Mouse (Mus musculus) forebrain, embryonic 12.5 days (tissue): ENCODE data around the gene Atp11b. TPM values are rescaled to one million over a fixed set of nuclear protein-coding genes. Genes with fewer than 3 reads are reported as not detected.

Source experiments
- ATAC-seq: fragments of 200-750 bp; cut with Nextera tagmentation; 2 replicates; pipeline ENCODE4 v1.8.0; 2017; ENCODE audit warnings: moderate TSS enrichment; ENCODE audit not compliant: low FRiP score
- H3K27ac ChIP-seq: fragments of 300-500 bp; sonication (generic); 2 replicates; pipeline ENCODE4 v1.5.1; 2016; ENCODE audit warnings: mild to moderate bottlenecking
- H3K27me3 ChIP-seq: fragments of 300-500 bp; sonication (generic); 2 replicates; pipeline ENCODE4 v1.6.1; 2016; ENCODE audit warnings: mild to moderate bottlenecking
- H3K36me3 ChIP-seq: fragments of 300-500 bp; sonication (generic); replicated peaks from 2 replicates; pipeline ENCODE4 v1.6.1; 2016; ENCODE audit warnings: mild to moderate bottlenecking
- H3K4me1 ChIP-seq: fragments of 300-500 bp; sonication (generic); 2 replicates; pipeline ENCODE4 v1.6.1; 2016
- H3K4me2 ChIP-seq: fragments of 300-500 bp; sonication (generic); 2 replicates; pipeline ENCODE4 v1.6.1; 2016; ENCODE audit warnings: mild to moderate bottlenecking, moderate library complexity
- H3K4me3 ChIP-seq: fragments of 300-500 bp; sonication (generic); replicated peaks from 2 replicates; pipeline ENCODE4 v1.5.1; 2016; ENCODE audit warnings: mild to moderate bottlenecking
- H3K9ac ChIP-seq: fragments of 300-500 bp; sonication (generic); 2 replicates; pipeline ENCODE4 v1.6.1; 2016; ENCODE audit warnings: mild to moderate bottlenecking
- H3K9me3 ChIP-seq: fragments of 300-500 bp; sonication (generic); 2 replicates; pipeline ENCODE4 v1.6.1; 2016
- WGBS: fragments of 180-500 bp; shearing (Covaris S2); methylation state at CpG from one replicate; pipeline ENCODE4 v1.1.7; 2016; 5-methylcytosine and 5-hydroxymethylcytosine counted together
- polyA plus RNA-seq: library from polyadenylated mRNA; unstranded; fragments of >200 nt; fragmentation: Nextera tagmentation; extraction: Ambion mirVana; gene quantifications from 2 replicates; pipeline ENCODE4 v1.2.1, GENCODE M21; 2016

The Atp11b gene
- polyA plus RNA-seq, 1 experiment from 2014 or later, result 34.0 TPM

DNA sequence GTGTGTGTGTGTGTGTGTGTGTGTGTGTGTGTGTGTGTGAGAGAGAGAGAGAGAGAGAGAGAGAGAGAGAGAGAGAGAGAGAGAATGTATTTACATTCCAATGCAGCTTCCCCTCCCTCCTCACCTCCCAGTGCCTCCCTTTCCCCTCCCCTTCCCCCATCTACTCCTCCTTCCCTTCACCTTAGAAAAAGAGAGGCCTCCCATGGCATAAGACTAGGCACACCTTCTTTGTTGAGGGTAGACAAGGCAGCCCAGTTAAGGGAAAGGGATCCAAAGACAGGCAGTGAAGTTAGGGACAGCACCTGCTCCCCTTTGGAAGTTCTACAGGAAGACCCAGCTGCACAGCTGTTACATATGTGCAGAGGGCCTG lies 21.1 kb upstream of the Atp11b start:
- H3K36me3 ChIP-seq, result no peaks in the 10 kb centered on the region
- no peak overlapping the region for H3K4me3 ChIP-seq
- H3K4me2 ChIP-seq, result no peak overlapping the region
- no peak for ATAC-seq
- H3K9me3 ChIP-seq, result no peaks in the 10 kb centered on the region
- no peaks in the 10 kb centered on the region for H3K27me3 ChIP-seq
- no peak overlapping the region for H3K27ac ChIP-seq
- H3K9ac ChIP-seq, result no peak overlapping the region
- no peaks in the 10 kb centered on the region for H3K4me1 ChIP-seq

- Histone ChIP-seq H3K4me3 (no peak overlapping the region), H3K4me2 (no peak overlapping the region), H3K27me3 (no peaks in the 10 kb centered on the region), H3K9ac (no peak overlapping the region), H3K27ac (no peak overlapping the region), H3K9me3 (no peaks in the 10 kb centered on the region), H3K36me3 (no peaks in the 10 kb centered on the region), H3K4me1 (no peaks in the 10 kb centered on the region)
- WGBS, result 91% methylated on average over 4 of the region's 4 CpGs
- no peak for ATAC-seq
Observed at GRCm38 (mm10) chr3:35734509-35734908, 19.4 kb upstream of the Atp11b start.

GRCm38 (mm10) chr3:35738071-35738470 lies 15.8 kb upstream of the Atp11b start:
- Histone ChIP-seq H3K4me3 (no peak overlapping the region), H3K9ac (no peak overlapping the region), H3K36me3 (no peaks in the 10 kb centered on the region), H3K9me3 (no peaks in the 10 kb centered on the region), H3K4me2 (no peak overlapping the region), H3K4me1 (no peaks in the 10 kb centered on the region), H3K27ac (no peak overlapping the region), H3K27me3 (no peaks in the 10 kb centered on the region)
- 93% methylated on average over 3 of the region's 3 CpGs for WGBS
- no peak for ATAC-seq

- Histone ChIP-seq H3K27ac (no peak overlapping the region), H3K36me3 (no peaks in the 10 kb centered on the region), H3K27me3 (no peaks in the 10 kb centered on the region), H3K9ac (no peak overlapping the region), H3K4me3 (no peak overlapping the region), H3K9me3 (no peaks in the 10 kb centered on the region), H3K4me1 (no peaks in the 10 kb centered on the region), H3K4me2 (no peak overlapping the region)
- ATAC-seq, result no peak
- WGBS, result 49% methylated on average over 4 of the region's 4 CpGs
Observed at GRCm38 (mm10) chr3:35745010-35745409, 8.9 kb upstream of the Atp11b start.

GRCm38 (mm10) chr3:35746840-35747456 lies 7.0 kb upstream of the Atp11b start:
- Histone ChIP-seq H3K9ac (no peak overlapping the region), H3K9me3 (no peaks in the 10 kb centered on the region), H3K36me3 (no peaks in the 10 kb centered on the region), H3K27ac (no peak overlapping the region), H3K4me2 (no peak overlapping the region), H3K4me1 (no peaks in the 10 kb centered on the region), H3K27me3 (no peaks in the 10 kb centered on the region), H3K4me3 (no peak overlapping the region)
- no peak for ATAC-seq
- 79% methylated on average over 9 of the region's 9 CpGs for WGBS

- Histone ChIP-seq H3K9me3 (no peaks in the 10 kb centered on the region), H3K4me1 (peaks cover 2% of the 10 kb centered on the region; the same call in 1 of the 2 replicates), H3K27me3 (no peaks in the 10 kb centered on the region), H3K4me3 (no peak overlapping the region), H3K4me2 (no peak overlapping the region), H3K9ac (no peak overlapping the region), H3K36me3 (no peaks in the 10 kb centered on the region), H3K27ac (no peak overlapping the region)
- ATAC-seq, result no peak
- WGBS, result 49% methylated on average over 5 of the region's 5 CpGs
Observed at GRCm38 (mm10) chr3:35750286-35750685, 3.6 kb upstream of the Atp11b start.

DNA sequence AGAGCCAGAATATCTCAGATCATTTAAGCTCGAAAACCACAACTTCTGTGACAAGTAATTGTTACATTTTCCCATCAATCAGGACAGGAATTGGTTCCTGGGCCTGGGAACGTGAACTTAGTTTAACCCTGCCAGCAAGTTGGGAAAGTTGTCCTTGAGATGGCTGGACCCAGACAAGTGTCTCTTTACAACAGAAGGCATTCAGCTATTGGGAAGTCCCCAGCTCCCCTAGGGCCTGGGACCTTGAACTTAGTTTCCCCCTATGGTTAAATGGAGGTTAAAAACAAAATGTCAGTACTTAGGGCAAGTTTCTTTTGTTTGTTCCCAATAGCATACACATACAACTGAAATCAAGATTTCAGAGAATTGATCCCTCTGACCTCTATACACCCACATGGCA lies 2.2 kb upstream of the Atp11b start:
- Histone ChIP-seq H3K4me1 (peaks cover 8% of the 10 kb centered on the region; the same call in 1 of the 2 replicates), H3K4me3 (no peak overlapping the region), H3K27ac (no peak overlapping the region), H3K4me2 (no peak overlapping the region), H3K36me3 (no peaks in the 10 kb centered on the region), H3K27me3 (no peaks in the 10 kb centered on the region), H3K9ac (no peak overlapping the region), H3K9me3 (no peaks in the 10 kb centered on the region)
- ATAC-seq, result no peak
- 71% methylated on average over 2 of the region's 2 CpGs for WGBS

GRCm38 (mm10) chr3:35762735-35763134 lies 8.8 kb downstream of the Atp11b start:
- Histone ChIP-seq H3K4me1 (no peaks in the 10 kb centered on the region), H3K36me3 (no peaks in the 10 kb centered on the region), H3K4me3 (no peak overlapping the region)

DNA sequence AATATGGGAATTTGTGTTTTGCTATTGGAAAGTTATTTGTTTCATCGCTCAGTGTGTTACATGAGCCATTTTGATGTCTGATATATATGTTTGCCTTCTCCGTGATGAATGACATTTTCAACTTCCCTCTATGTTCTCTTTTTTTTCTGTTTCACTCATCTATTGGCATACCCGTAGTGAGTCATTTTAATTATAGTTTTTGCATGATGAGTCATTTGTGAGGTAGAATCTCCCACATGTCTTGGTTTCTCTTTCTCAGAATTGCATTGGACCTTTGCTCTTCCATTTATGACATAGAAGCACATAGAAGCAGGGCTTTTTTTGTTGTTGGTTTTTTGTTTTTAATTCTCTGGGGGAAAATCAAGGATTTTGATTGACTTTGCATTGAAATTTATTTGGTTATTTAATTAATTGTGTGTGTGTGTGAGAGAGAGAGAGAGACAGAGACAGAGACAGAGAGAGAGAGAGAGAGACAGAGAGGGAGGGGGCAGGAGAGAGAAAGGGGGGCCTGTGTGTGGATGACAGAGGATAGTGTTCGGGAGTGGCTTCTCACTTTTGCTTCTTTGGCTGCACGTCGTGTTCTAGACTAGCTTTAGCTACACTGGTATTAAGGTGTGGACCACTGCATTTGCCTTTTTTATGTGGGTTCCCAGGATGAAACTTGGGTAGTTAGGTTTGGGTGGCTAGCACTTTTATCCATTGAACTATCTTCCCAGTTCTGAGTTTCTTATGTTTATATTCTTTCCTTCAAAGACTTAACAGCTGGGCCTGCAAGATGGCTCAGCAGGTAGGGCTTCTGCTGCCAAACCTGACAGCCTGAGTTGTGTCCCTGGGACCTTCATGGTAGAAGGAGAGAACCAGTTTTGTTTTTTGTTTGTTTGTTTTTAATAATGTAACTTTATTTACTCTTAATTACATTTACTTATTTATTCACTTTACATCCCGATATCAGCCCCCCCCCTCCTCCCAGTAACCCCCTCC lies 11.0 kb downstream of the Atp11b start:
- Histone ChIP-seq H3K4me1 (no peaks in the 10 kb centered on the region), H3K4me2 (no peak overlapping the region), H3K9ac (no peak overlapping the region), H3K36me3 (no peaks in the 10 kb centered on the region), H3K9me3 (no peaks in the 10 kb centered on the region; the same call in 1 of the 2 replicates), H3K27ac (no peak overlapping the region), H3K27me3 (no peaks in the 10 kb centered on the region), H3K4me3 (no peak overlapping the region)
- no peak for ATAC-seq
- 84% methylated on average over 7 of the region's 7 CpGs for WGBS

More at GRCm38 (mm10) chr3:35762735-35763134, 8.8 kb downstream of the Atp11b start:
- H3K27ac ChIP-seq, result no peak overlapping the region
- H3K9ac ChIP-seq, result no peak overlapping the region
- no peak for ATAC-seq
- H3K9me3 ChIP-seq, result no peaks in the 10 kb centered on the region
- 72% methylated on average over 4 of the region's 4 CpGs for WGBS
- no peaks in the 10 kb centered on the region for H3K27me3 ChIP-seq
- no peak overlapping the region for H3K4me2 ChIP-seq

DNA sequence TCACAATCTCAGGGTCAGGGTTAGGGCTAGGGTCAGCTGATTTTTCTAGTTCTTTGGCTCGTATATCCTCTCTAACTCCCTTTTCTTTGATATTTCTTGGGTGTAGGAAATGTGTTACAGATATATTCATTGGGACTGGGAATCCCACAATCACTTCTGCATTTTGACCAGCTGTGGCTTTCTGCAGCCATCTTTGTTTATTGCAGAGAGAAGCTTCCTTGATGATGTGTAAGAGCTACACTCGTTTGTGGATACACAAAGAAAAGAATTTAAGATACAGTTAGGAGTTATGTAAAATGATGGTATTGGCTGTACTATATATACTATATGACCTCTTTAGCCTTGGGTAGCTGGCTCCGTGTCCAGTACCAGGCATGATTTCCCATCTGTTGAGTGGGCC lies 25.8 kb downstream of the Atp11b start:
- WGBS, result 90% methylated on average over 3 of the region's 3 CpGs

DNA sequence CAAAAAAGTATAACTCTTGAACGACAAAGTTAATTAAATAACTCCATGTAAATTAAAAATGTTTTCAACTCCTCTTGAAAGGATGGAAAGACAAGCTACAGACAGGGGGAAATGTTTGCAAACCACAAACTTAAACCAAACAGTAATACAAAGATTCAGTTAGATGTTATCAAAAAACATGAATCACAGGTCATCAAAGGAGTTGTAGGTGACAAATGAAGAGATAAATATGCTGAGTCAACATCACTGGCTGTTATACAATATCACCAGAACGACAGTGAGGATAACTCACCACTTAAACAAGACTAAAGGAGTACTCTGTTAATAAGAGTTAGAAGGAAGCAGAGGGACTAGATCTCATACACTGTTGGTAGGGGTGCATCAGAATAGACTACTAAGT lies 48.1 kb downstream of the Atp11b start:
- no peaks in the 10 kb centered on the region for H3K27me3 ChIP-seq
- no peak overlapping the region for H3K27ac ChIP-seq
- no peaks in the 10 kb centered on the region for H3K4me1 ChIP-seq
- no peak overlapping the region for H3K4me3 ChIP-seq
- ATAC-seq, result no peak
- H3K9ac ChIP-seq, result no peak overlapping the region
- H3K4me2 ChIP-seq, result no peak overlapping the region
- 91% methylated on average over 2 of the region's 2 CpGs for WGBS
- H3K9me3 ChIP-seq, result no peaks in the 10 kb centered on the region
- peaks cover 15% of the 10 kb centered on the region for H3K36me3 ChIP-seq

More for the DNA sequence above, 25.8 kb downstream of the Atp11b start:
- ATAC-seq, result no peak
- no peaks in the 10 kb centered on the region for H3K36me3 ChIP-seq
- H3K4me2 ChIP-seq, result no peak overlapping the region
- no peak overlapping the region for H3K4me3 ChIP-seq
- H3K9ac ChIP-seq, result no peak overlapping the region
- no peaks in the 10 kb centered on the region for H3K9me3 ChIP-seq
- no peaks in the 10 kb centered on the region for H3K27me3 ChIP-seq
- no peaks in the 10 kb centered on the region for H3K4me1 ChIP-seq
- no peak overlapping the region for H3K27ac ChIP-seq

GRCm38 (mm10) chr3:35819887-35820286 lies 66.0 kb downstream of the Atp11b start:
- WGBS, result 95% methylated on average over 3 of the region's 3 CpGs
- H3K27me3 ChIP-seq, result no peaks in the 10 kb centered on the region
- no peaks in the 10 kb centered on the region for H3K9me3 ChIP-seq
- no peaks in the 10 kb centered on the region for H3K4me1 ChIP-seq
- peaks cover 13% of the 10 kb centered on the region for H3K36me3 ChIP-seq
- ATAC-seq, result no peak
- H3K9ac ChIP-seq, result no peak overlapping the region
- no peak overlapping the region for H3K4me3 ChIP-seq
- H3K4me2 ChIP-seq, result no peak overlapping the region
- H3K27ac ChIP-seq, result no peak overlapping the region

DNA sequence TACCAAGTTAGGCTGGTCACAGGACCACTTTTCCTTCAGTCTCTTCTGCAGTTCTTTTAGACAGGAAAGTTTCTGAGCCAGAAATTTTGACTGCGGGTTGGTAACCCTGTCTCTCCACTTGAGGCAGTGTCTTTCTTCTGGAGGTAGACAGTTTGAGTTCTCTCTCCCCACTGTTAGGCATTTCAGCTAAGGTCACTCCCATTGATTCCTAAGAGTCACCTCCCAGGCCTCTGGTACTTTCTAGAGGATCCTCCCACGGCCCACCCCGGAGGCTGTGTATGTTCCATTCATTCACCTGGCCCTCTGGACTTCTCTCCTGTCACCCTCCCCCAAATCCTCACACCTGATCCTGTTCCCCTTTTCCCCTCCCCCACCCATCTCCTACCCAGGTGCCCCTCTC lies 68.1 kb downstream of the Atp11b start:
- 90% methylated on average over 3 of the region's 3 CpGs for WGBS
- Histone ChIP-seq H3K9me3 (no peaks in the 10 kb centered on the region), H3K9ac (no peak overlapping the region), H3K36me3 (peaks cover 11% of the 10 kb centered on the region), H3K4me3 (no peak overlapping the region), H3K27ac (no peak overlapping the region), H3K4me2 (no peak overlapping the region), H3K27me3 (no peaks in the 10 kb centered on the region), H3K4me1 (no peaks in the 10 kb centered on the region)
- ATAC-seq, result no peak
